Mouse (Mus musculus) embryo, embryonic 10 days (tissue): ENCODE data around the gene Atp12a.

ENCODE experiments used
- DNase-seq: peaks from one replicate; pipeline ENCODE4 v3.0.0-alpha.2; 2015; ENCODE audit warnings: low spot score

Gene Atp12a

DNA sequence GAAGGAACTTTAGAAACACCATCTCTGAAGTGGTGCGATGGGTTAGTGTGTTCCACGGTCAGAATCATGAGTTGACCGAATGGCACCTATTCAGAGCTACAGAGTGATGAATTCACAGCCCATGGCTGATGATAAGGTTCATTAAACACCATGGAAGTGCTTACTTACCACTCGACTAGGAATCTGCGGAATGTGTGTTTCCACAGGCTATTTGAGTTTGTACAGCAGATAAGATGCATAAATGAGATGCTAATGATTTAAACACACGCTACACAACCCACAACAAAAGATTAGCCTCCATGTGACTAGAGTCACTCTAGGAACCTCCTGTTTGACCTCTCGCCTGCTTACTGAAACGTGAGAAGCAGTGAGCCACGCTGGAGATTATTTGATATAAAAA lies 14.5 kb downstream of the Atp12a start:
- DNase-seq: no peak

DNA sequence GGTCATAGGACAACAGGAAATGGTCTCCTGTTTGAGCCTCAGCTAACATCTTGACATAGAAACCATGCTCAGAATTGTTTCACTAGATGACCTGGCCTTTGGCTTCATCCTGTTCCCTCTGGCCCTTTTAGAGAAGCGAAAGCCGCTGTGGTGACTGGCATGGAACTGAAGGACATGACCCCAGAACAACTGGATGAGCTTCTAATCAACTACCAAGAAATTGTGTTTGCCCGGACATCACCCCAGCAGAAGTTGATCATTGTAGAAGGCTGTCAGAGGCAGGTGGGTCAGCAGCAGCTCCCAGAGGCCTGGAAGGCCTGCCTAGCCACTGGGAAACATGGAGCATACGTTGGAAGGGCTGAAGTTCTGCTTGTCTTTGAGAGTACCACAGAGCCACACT lies 17.5 kb downstream of the Atp12a start:
- DNase-seq: no peak

DNA sequence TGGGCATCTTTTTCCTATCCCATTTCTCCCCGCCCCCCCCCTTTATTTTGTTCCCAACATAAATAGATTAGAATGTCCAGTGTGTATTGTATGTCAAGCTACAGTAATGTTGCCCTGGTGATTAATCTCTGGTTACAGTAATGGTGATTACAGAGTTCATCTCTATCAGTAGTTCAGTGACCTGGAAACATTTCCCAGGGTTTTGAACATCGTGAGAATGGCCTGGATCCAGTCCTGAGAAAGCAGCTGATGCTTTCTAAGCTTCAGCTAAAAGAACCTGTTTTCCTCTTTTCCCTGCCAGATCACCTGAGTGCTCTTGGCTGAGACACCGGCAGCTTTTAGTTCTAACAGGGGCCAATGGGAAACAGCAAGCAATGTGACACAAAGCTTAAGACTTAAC lies 25.4 kb downstream of the Atp12a start:
- DNase-seq: no peak

GRCm38 (mm10) chr14:56393704-56394312 lies 28.9 kb downstream of the Atp12a start:
- peak; percentile 35 for DNase-seq

- peak; percentile 46 for DNase-seq
These were observed 33.1 kb downstream of the Atp12a start for GRCm38 (mm10) chr14:56398001-56398400.

DNA sequence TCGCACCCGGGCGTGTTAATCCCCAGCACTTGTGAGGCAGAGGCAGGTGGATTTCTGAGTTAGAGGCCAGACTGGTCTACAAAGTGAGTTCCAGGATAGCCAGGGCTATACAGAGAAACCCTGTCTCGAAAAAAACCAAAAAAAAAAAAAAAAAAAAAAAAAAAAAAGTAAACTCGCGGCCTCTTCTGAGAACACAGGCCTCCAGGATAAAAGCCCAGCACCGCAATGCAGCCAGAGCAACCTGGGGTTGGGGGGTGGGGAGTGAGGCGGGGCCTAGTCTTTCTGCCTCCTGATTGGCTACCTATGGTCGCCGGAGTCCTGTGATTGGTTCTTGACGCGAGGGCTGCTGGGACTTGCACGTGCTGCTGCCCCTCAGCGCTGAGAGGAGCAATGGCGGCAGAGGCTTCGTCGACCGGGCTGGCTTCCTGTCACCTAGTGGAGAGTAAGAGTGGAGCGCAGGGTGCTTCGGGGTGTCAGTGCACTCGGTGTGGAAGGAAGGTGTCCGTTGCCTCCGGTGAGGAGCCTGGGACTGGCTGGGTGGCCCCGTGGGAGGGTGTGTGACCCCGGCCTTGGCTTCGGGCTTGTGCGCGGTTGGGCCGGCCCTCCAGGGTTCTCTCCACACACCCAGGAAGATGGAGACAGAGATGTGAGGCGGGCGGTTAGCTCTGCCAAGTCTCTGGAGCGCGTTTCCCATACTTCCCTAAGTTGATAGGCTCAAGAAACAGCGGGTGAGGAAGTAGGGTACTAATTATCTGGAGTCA lies 37.6 kb downstream of the Atp12a start, which contains the start of gene Rnf17:
TSS of gene Rnf17 (plus strand) at position 271 of the 761 bp plus-strand sequence.
- DNase-seq: peak; percentile 12

DNA sequence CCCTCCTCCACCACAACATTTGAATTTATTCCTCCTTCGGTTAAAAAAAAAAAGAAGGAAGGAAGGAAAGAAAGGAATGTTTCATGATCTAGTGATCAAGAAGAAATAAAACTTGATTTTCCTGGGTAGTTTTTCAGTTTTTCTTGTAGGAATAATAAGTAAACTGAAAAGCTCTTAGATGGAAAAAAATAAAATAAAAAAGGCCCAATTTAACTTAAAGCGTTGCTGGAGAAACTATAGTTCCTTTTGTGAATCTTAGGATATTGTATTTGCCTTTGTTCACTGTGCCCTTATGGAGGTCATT lies 38.2 kb downstream of the Atp12a start:
- DNase-seq: no peak
